Mouse (Mus musculus): ENCODE results near the gene Det1.

Gene Det1

DNA sequence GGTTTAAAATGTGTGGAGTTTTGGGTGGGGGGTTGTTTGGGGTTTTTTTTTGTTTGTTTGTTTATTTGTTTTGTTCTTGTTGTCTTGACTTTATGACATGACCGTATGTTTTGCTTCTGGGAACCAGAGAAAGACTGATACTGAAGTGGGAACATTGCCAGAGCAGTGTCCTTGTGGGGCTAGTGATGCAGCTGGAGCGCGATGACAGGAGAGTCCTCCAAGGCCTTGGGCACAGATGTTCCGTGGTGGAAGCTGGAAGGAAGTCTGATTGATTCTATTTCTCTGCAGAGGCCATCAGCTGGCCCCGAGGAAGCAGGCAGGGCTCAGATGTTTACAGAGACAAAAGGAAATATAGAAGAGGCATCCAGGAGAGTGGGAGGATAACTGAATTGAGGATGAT, 61.2 kb downstream of the Det1 start:
- no peak for DNase-seq (ENCODE audit: low read depth, low spot score)

- peak; percentile 93 for DNase-seq (ENCODE audit: low read depth, low spot score)
Measured at GRCm38 (mm10) chr7:78782639-78783581, 64.2 kb downstream of the Det1 start, which contains the start of the genes Mrps11 and Mrpl46. Mrps11 (plus strand) TSS chr7:78783119. Mrpl46 (minus strand) TSS chr7:78783531.

- no peak for DNase-seq (ENCODE audit: low read depth, low spot score)
Measured at GRCm38 (mm10) chr7:78778741-78779140, 68.3 kb downstream of the Det1 start.

Data from ZHBTc4 (cell line).